Mouse (Mus musculus): Measurements from ENCODE around the gene Lsm10.

DNA sequence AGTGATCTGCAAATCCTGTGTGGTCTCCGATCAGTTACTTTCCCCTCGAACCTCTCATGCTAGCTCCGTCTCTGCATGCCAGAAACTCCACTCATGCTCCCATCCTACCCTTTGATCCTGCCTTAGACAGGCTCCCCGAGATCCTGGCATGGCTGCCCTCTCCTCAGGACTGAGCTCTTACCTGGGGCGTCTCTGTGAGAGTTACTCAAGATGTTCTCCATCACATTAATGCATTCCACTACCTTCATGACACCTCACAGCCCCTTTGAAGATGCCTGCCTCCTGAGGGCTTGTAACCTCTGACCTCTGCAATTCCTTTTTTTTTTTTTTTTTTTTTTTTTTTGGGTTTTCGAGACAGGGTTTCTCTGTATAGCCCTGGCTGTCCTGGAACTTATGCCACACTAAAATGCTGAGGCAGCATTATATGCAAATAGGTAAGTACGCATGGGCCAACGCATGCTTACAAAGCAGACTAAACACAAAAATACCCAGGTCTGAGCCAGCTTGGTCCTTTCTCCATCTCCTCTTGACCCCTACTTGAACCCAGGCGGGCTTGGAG lies 50.6 kb downstream of the Lsm10 start:
- no peak for TF ChIP-seq POLR2A (IDR thresholded peaks at IDR 0.05; ENCODE audit: control insufficient read depth, low read depth, low read length)
- no peak for TF ChIP-seq CTCF (IDR thresholded peaks at IDR 0.05; ENCODE audit: control insufficient read depth, insufficient read depth, insufficient replicate concordance, low read depth, low read length)
